Mouse (Mus musculus) E14TG2a.4 (cell line): ENCODE measurements around the gene Dynlrb1.

Experiments used
- CTCF ChIP-seq: conservative IDR thresholded peaks from 2 replicates; pipeline ENCODE4 v1.5.1; 2014; ENCODE audit warnings: low read length
- POU5F1 ChIP-seq: IDR thresholded peaks from 2 replicates; pipeline ENCODE4 v1.6.1; 2014; ENCODE audit warnings: low read length, borderline replicate concordance

DNA sequence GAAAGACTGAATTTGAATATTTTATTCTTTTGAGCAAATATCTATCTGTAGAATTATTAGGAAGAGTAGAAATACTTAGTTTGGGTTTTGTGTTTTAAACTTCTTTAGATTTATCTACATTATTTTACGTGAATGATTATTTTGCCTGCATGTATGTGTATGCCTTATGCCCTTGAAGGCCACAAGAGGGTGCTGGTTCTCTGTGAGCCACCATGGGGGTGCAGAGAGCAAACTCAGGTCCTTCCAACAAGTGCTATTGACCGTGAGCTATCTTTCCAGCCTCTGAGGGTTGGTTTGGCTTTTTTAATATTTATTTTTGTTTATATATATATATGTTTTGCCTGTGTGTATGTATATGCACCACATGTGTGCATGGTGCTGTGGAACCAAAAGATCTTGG, 28.9 kb upstream of the Dynlrb1 start:
- no peak for TF ChIP-seq CTCF
- no peak for TF ChIP-seq POU5F1
